Mouse (Mus musculus) B cell, adult 2 months (primary cell): ENCODE results near the gene Cenpa.
"Not testable (repeated sequence)": the region's sequence is repeated elsewhere in the genome, so short reads cannot be mapped to it uniquely, and the experiment has no call there.

Experiments used
- DNase-seq, 2 experiments: peaks; one replicate each; pipeline ENCODE4 v3.0.0; 2022

Gene Cenpa

DNA sequence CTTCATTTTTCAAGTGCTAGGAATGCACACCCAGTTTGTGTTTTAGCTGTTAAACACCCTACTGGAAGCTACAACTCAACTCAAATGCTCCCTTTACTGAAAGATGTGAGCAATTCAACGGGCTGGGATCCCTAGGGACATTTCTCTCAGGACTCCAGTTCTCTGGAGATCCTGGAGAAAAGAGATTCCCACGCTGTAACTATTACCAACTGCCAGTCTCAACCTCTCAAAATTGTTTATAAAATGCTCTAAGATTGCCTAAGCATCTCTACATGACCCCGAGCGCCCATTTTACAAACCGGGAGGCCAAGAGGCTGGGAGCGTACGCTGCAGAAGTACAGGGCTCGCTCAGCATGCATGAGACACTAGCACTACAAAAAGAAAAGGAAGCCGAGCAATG is 19.2 kb upstream of the Cenpa start:
- DNase-seq: no peak

DNA sequence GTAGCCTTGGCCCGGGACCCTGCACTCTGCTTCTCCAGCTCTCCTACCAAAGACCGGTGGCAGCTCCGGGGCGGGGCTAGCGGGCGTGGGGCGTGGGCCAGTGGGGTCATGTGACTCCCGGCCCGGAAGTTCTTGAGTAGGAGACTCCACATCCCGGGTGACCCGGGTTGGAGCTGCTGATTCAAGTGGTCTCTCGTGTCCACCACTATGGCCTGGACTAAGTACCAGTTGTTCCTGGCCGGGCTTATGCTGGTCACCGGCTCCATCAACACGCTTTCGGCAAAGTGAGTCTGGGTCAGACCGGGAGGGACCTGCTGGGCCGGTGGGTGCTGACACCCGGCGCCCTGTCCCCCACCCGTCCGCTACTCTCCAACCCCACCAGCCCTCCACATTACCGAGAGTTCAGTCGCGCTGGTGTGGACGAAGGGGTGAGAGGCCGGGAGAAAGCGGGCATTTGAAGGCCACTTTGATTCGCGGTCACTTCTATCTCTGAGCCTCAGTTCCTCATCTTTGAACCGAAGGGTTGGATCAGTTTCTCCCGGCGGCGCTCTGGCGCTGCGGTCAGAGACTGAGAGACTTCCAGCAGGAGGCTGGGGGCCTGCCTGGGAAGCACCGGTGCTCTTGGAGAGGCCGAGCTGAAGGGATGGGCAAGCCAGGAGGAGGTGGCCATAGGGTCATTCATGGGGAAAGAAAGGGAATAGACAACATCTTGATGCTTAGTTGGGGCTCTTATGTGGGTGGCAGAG is 18.6 kb upstream of the Cenpa start, which contains the start of gene Slc35f6:
TSS of gene Slc35f6 (plus strand) at position 119 of the 746 bp plus-strand sequence.
- DNase-seq: peak; percentile 94 to 96

DNA sequence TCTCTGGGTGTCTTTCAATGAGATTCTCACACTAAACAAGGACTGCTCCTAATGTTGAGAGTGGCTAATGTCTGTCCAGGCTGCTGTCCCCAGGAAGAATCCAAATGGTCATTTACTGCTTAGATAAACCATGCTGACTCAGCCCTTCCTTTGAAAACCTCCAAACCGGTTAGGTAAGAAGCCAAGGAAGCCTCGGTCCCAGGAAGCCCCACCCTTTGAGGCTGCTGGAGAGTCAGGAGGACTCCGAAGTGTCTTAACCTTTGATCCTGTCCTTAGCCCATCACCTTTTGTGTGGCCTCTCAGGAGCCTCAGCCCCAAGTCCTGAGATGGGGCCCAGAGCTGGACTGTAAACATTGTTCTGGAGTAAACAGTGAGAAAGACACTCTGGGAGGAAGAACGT is 17.0 kb upstream of the Cenpa start:
- DNase-seq: no peak

DNA sequence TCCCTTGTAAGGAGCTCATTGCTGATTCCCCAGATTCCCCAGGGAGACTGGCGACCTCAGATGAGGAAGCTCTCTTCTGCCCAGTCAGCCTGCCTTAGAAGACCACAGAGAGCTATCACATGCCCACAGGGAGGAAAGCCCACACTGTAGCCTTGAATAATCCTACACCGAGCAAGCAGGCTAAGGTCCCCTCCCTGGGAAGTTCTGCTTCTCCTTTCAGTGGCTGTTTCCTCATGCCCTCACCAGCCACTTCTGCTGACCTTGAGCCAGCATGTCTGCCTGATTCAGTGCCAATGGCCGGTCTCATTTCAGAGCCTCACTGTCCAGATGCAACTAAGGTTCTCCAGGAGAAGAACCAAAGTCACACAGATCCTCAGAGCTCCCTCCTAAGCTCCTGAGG is 15.8 kb upstream of the Cenpa start:
- no peak for DNase-seq

DNA sequence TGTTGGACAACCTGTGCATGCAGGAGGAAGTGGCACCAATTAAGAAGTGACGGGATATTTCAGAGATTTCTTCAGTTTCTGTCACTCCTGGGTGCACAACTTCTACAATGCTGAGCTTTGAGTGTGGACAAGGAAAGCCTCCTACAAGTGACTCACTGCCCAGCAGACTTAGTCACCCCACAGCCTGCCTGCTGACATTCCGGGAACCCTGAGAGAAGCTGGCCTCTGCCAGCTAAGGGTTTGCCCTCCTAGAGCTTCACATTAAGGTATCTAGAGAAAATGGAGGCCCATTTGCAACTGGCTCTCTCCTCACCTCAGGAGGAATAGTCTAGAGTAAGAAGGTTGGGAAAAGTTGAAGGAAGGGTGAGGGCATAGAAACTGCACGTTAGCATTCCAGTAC is 15.0 kb upstream of the Cenpa start:
- no peak for DNase-seq

DNA sequence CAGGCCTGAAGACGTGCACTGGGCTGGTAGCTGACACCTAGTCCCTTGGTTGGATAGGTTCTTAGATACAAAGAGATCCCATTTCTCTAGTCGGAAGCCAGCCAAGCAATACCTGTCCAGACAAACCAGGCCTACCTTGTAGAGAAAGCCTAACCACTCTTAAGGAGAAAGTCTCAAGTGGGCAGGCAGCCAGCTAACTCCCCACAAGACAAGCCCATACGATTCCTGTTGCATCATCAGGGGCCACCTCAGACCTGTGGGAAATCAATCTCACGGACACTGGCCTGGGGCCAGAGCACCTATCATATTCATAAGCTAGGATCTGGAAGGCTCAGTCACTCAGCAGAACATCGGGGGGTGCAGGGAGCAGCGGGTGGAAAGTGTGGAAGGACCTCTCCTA is 13.3 kb upstream of the Cenpa start:
- no peak for DNase-seq

DNA sequence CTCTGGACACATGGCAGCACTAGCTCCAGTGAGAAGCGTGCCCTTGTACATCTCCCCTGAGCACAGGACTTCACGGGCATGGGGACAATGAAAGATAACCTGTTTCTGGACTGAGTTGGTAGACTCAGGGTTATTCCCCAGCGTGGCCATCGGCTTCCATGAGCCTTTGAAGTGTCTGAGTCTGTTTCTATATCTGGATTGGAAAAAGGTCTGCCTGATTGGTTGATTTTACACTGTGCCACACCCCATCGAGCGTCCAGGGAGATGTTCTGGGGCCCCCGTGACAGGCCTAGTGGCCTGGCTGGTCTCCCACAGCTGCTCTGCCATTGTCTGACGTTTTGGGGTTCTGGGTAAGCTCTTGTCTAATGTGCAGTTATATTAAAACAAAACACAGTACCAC is 11.5 kb upstream of the Cenpa start:
- DNase-seq: no peak

DNA sequence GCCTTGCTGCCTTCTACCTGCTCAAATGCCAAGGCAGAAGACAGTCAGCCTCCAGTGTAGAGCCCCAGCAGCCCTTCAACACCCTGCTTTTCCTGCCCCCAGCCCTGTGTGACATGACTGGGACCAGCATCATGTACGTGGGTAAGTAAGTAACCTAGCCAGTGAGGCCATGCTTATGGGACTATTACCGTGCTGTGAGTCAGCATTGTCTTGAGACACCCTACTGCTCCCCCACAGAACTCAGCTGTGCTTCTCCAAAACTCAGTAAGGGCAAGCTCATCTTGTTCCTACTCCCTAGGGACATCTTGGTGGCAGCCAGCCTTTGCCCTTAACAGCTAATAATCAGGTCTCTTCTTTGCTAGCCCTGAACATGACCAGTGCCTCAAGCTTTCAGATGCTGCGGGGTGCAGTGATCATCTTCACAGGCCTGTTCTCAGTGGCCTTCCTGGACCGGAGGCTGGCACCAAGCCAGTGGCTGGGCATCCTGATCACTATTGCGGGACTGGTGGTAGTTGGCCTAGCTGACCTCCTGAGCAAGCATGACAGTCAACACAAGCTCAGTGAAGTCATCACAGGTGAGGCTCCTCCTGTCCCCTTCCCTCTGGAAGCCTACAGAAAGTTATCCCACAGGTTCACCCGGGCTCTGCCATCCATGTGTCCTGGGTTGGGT is 10.9 kb upstream of the Cenpa start:
- DNase-seq: no peak

DNA sequence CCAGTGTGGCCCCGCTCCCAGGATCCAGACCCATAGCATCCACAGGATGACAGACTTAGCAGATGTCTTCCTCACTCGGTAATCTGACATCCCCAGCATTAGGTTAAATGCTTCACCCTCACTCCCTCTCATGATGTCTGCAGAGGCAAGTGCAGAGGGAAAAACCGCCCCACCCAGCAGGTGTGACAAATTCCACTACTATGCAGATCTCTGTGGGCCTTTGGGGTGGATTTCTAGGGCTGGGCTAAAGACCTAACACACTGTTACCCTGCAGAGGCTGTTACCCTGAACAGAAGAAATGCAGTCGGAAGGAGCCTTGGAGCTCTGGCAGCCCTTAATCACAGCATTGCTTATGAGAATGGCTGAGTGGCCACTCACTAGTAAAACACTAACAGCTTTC is 7.5 kb upstream of the Cenpa start:
- no peak for DNase-seq

DNA sequence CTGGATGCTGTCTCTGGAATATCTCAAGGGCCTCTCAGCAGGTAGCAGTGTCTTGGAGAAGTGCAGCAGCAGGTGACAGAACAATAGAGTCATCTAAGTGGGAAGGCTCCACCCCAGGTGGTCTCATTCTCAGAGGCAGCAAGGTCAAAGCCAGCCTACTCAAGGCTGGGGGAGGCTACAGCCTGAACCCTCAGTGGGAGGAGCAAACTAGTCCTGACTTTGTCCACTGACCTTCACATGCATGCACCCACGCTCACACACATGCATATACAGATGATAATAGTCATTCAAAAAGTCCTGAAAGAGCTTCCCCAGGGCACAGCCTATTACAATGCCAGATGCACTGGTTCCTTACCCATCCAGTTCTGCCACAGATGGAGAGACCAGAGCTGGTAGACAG is 6.3 kb upstream of the Cenpa start:
- DNase-seq: no peak

DNA sequence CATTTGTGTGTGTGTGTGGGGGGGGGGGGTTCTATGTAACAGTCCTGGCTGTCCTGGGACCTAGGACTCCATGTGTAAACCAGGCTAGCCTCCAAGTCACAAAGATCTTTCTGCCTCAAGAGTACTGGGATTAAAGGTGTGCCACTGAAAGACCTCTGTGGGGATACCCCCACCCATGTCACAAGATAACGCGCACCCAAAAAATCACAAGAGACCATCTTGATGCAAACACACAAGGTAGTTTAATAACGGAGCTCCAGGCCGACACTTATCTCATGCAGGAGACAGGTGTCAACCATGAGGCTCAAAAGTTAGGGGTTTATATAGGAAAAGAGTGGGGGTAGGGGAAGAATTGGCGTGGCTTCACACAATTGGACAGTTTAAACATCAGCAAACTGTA is 5.8 kb upstream of the Cenpa start:
- DNase-seq: no peak

DNA sequence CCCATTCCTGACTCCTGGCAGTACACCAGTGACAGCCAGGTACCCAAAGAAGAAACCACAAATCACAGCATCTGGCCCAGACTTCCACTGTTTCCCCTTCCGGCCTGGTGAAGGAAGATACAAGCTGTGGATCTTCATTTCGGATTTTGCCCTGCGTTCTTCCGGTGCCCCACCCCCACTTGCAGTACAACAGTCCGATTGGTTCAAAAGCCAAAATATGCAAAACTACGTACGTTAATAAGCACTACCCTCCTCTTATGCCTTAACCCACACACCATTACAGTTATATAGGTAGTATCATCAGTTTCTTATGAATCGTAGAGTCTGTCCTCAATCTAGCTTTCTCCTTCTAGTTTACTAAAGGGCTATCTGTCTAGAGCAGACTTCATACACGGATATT is 1.2 kb upstream of the Cenpa start:
- no peak for DNase-seq

DNA sequence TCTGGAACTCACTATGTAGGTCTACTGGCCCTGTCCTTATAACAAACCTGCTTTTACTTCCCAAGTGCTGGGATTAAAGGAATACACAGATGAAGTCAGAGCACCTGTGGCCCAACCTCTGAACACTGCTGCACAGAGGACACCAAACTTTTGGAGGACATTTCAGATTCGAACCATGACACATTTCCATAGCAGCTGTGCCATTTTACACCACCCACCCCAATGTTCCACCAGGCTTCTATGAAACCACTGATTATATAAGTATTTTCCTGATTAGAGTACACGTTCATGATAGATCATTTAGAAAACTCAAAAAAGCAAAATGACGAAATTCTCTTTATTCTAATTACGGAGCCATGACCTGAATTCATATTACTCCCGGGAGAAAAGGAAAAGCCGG is 609 bp upstream of the Cenpa start:
- DNase-seq: peak in 1 of 2 experiments; percentile 44

DNA sequence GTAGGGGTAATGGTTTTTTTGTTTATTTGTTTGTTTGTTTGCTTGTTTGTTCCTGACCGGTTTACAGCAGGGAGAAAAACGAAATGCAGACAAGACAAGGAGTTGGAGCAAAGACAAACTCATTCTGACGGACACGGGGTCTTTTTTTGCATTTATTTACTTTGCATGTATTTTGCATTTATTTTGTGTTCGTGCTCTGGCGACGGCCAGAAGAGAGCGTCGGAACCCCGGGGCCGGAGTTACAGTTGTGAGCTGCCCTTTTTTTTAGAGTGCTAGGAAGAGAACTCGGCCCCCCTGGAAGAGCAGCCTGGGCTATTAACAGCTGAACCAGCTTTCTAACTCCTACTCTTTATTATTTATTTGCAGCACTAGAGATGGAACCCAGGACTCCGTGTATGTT is 638 bp downstream of the Cenpa start:
- DNase-seq: peak in 1 of 2 experiments; percentile 39

DNA sequence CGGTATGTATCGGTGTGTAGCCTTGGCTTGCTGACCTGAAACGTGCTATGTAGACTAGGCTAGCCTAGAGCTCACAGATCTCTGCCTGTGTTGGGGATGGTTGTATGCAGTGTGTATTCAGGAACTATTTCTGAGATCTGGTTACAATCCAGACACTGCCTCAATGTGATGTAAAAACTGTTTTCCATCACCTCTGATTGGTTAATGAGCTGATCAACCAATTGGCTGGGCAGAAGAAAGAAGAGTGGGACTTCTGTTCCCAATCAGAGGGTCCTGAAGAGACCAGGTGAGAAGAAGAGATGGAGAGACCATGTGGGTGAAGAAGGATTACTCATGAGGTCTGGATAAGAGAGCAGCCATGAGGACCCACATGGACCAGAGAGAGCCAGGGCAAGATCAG is 1.1 kb downstream of the Cenpa start:
- no peak for DNase-seq

DNA sequence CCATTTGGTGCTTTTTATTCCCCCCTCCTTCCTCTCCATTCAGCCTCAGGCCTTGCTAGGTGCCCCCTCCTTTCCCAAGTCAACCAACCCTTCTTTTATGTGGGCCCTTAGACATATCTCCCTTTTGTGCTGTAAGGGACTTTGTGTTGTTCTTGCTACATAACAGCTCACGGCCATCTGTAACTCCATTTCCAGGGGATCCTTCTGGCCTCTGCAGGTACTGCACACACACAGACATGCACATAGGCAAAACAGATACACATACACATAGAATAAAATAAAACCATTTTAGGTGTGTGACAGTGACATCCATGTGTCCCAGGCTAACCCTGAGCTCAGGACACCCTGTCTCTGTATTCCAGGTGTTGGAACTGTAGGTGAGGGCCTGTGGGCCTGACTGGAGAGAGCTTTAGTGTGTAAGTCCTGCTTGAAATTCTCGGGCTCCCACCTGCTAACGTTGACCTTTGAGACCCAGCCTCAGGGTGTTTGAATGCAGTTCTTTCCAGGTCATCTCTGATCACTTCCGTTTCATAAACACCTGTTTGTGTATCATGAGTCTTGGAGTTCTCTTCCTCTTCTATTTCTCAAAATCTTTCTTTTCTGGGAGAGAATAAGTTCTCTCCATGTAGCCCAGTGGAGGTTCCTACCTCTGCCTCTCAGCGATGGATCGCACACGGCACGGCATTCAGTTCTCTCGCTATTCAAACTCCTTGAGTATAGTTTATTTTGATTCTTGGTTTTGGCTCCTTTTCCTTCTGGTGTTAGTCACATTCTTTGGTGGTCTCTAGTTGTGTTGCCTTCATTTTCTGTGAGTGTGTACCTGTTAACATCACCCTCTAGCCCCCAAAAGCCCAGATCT is 2.3 kb downstream of the Cenpa start:
- DNase-seq: peak in 1 of 2 experiments; percentile 37

DNA sequence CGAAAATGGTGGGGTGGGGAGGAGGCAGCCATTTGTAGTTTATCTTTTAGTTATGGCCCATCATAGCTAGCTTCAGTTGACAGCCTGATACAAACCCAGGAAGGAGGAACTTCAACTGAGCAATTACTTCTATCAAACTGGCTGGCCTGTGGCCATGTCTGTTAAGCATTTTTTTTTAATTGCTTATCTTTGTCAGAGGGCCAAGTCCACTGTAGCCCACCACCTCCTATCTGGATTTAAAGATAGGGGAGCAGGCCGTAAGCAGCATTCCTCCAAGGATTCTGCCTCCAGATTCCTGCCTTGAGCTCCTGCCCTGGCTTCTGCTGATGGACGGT is 2.9 kb downstream of the Cenpa start:
- DNase-seq: no peak

DNA sequence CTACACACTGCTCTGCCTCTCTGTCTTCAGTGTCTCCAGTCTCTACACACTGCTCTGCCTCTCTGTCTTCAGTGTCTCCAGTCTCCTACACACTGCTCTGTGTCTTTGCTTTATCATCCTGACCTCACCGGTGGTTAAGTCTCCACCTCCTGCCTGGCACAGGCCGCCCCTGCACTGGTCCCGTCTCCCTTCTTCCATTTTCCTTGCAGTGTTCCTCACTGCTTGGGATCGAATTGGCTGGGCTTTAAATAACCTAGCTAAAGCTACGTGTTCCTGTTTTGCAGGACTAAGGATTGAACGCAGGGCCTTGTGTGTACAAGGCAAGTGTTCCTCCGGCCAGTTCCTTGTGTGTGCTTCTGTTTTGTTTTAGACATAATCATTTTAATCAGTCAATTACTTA is 3.5 kb downstream of the Cenpa start:
- DNase-seq: no peak

DNA sequence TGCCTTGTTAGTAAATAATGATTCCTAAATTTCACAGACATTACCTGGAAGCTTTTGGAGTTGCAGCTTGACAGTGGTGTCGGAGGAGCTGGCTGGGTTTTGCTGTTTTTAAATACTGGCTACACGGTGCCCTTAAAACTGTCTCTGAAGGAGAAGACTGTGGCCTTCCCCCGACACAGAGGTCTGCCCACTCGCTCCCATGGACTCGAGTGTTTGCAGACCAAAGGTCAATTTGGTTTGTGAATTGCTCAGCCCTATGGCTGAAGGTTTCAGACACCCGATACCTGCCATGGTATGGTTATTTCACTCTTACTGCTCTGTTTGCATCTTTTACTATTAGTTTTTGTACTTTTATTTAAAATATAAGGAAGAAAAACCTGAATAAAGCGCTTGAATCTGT is 7.4 kb downstream of the Cenpa start:
- DNase-seq: no peak

DNA sequence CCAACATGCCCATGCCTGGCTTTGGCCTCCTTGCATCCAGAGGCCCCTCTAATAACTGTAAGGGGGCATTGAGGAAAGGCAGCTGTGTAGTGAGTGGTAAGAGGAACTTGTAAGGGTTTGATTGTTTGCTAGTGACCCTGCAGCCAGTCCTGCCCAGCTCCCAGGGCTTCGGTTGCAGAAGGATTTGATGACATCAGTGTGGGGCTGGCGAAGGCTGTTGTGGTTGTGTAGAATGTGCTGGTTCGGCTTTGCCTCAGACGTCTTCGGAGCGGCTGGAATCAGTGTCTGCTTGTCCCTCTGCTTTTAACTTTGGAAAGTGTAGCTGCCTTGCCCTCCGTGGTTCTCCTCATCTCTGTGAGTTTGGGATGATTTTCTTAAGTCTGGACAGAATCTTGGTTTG is 10.2 kb downstream of the Cenpa start:
- no peak for DNase-seq

DNA sequence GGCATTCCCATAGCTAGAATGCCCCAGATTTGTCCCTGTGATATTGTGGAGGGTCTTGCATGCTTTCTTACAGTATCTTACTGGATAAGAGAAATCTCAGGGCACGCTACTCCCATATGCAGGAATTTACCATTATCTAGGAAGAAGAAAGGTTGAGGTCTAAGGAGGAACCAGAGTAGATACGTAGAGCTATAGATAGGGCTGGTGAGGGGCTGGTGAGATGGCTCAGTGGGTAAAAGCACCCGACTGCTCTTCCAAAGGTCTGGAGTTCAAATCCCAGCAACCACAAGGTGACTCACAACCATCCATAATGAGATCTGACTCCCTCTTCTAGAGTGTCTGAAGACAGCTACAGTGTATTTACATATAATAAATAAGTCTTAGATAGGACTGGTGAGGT is 11.5 kb downstream of the Cenpa start:
- not testable (repeated sequence) for DNase-seq

DNA sequence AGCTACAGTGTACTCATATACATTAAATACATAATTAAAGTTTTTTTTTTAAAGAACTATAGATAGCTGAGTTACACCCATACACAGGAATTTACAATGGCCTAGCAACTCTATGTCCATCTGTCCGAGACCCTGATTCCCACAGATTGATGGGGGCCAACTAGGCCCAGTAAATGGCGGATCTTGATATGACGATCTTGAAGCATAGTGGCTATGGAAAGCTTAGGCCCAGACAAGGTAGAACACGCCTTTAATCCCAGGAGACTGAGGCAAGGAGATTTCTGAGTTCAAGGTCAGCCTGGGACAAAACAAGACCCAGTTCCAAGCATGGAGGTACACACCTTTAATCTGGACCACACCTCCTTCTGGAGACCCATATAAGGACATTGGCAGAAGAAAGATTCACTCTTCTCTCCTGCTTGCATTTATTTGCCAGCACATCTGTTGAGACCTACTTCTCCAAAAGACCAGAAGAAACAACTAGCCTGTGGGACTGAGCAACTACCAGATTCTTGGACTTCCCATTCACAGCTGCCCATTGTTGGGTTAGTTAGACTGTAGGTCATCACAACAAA is 12.2 kb downstream of the Cenpa start:
- DNase-seq: no peak

DNA sequence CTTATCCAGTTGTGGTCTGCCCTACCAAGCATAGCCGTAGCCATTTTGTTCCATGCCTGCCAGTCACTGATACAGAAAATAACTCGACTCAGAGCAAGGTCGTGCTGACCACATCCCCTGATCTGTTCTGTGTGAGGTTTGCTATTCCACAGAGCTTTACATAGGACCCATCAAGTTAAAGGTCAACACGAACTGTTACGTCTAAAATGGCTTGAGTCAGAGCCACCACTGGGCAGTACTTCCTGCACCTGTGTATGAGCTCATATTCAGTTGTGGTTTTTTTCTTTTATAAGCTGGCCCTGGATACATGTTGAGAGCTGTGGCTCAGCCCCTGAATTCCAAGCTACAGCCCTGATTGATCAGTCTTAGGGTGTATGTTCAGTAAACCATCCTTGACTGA is 13.0 kb downstream of the Cenpa start:
- DNase-seq: no peak

DNA sequence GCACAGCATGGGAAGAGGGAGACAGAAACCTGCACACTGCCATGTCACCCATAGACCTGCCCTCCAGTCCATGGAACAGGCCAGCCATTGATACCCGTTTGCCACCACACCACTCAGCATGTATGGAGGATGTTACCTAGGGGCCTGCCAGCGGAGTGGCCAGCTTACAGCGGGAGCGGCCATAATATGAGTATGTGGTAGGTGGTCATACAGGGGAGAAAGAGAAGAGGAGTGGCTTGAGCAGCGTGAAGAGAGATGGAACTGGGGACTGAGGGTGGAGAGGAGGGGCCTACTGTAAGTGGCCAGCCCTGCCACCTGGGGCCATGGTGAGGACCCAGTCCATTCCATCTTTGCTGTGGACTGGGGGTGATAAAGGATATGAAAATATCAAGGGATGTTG is 15.4 kb downstream of the Cenpa start:
- no peak for DNase-seq
